Mouse (Mus musculus) forebrain, embryonic 12.5 days (tissue): ENCODE measurements around the gene Bdnf. TPM values are rescaled to one million over a fixed set of nuclear protein-coding genes. Genes with fewer than 3 reads are reported as not detected.

Source experiments
- ATAC-seq: fragments of 200-750 bp; cut with Nextera tagmentation; 2 replicates; pipeline ENCODE4 v1.8.0; 2017; ENCODE audit warnings: moderate TSS enrichment; ENCODE audit not compliant: low FRiP score
- H3K27ac ChIP-seq: fragments of 300-500 bp; sonication (generic); 2 replicates; pipeline ENCODE4 v1.5.1; 2016; ENCODE audit warnings: mild to moderate bottlenecking
- H3K27me3 ChIP-seq: fragments of 300-500 bp; sonication (generic); 2 replicates; pipeline ENCODE4 v1.6.1; 2016; ENCODE audit warnings: mild to moderate bottlenecking
- H3K36me3 ChIP-seq: fragments of 300-500 bp; sonication (generic); replicated peaks from 2 replicates; pipeline ENCODE4 v1.6.1; 2016; ENCODE audit warnings: mild to moderate bottlenecking
- H3K4me1 ChIP-seq: fragments of 300-500 bp; sonication (generic); 2 replicates; pipeline ENCODE4 v1.6.1; 2016
- H3K4me2 ChIP-seq: fragments of 300-500 bp; sonication (generic); 2 replicates; pipeline ENCODE4 v1.6.1; 2016; ENCODE audit warnings: mild to moderate bottlenecking, moderate library complexity
- H3K4me3 ChIP-seq: fragments of 300-500 bp; sonication (generic); replicated peaks from 2 replicates; pipeline ENCODE4 v1.5.1; 2016; ENCODE audit warnings: mild to moderate bottlenecking
- H3K9ac ChIP-seq: fragments of 300-500 bp; sonication (generic); 2 replicates; pipeline ENCODE4 v1.6.1; 2016; ENCODE audit warnings: mild to moderate bottlenecking
- H3K9me3 ChIP-seq: fragments of 300-500 bp; sonication (generic); 2 replicates; pipeline ENCODE4 v1.6.1; 2016
- WGBS: fragments of 180-500 bp; shearing (Covaris S2); methylation state at CpG from one replicate; pipeline ENCODE4 v1.1.7; 2016; 5-methylcytosine and 5-hydroxymethylcytosine counted together
- polyA plus RNA-seq: library from polyadenylated mRNA; unstranded; fragments of >200 nt; fragmentation: Nextera tagmentation; extraction: Ambion mirVana; gene quantifications from 2 replicates; pipeline ENCODE4 v1.2.1, GENCODE M21; 2016

Gene Bdnf
- polyA plus RNA-seq, 1 experiment from 2014 or later: 1.1 TPM

DNA sequence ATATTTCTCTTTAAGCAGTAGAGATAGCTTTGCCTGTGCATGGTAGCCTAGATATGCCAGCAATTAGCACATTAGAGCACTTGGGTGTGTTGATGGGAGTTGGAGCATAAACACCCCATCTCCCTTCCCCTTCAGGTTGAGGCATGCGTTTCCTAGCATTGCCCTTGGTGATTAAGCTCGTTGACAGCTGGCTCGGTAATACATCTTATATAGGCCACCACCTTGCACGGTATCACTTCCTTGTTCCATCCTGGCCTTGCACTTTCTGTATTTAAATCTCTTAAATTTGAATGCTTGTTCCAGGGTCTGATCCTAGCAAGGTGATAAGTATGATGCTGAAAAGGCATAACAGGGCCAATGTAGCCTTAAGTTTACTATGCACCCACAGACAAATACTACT, 74.3 kb downstream of the Bdnf start:
- H3K9me3 ChIP-seq: no peaks in the 10 kb centered on the region
- no peaks in the 10 kb centered on the region for H3K27me3 ChIP-seq
- no peak for ATAC-seq
- no peak overlapping the region for H3K4me2 ChIP-seq
- peaks cover 1% of the 10 kb centered on the region; the same call in 1 of the 2 replicates for H3K4me1 ChIP-seq
- no peaks in the 10 kb centered on the region for H3K36me3 ChIP-seq
- WGBS: 91% methylated on average over 4 of the region's 4 CpGs
- H3K4me3 ChIP-seq: no peak overlapping the region
- no peak overlapping the region for H3K27ac ChIP-seq
- no peak overlapping the region for H3K9ac ChIP-seq

- H3K9ac ChIP-seq: no peak overlapping the region
- no peaks in the 10 kb centered on the region for H3K9me3 ChIP-seq
- no peaks in the 10 kb centered on the region for H3K27me3 ChIP-seq
- H3K36me3 ChIP-seq: no peaks in the 10 kb centered on the region
- no peaks in the 10 kb centered on the region for H3K4me1 ChIP-seq
- ATAC-seq: no peak
- H3K4me3 ChIP-seq: no peak overlapping the region
- H3K27ac ChIP-seq: no peak overlapping the region
- no peak overlapping the region for H3K4me2 ChIP-seq
Observed at GRCm38 (mm10) chr2:109749964-109750363, 75.5 kb downstream of the Bdnf start.

DNA sequence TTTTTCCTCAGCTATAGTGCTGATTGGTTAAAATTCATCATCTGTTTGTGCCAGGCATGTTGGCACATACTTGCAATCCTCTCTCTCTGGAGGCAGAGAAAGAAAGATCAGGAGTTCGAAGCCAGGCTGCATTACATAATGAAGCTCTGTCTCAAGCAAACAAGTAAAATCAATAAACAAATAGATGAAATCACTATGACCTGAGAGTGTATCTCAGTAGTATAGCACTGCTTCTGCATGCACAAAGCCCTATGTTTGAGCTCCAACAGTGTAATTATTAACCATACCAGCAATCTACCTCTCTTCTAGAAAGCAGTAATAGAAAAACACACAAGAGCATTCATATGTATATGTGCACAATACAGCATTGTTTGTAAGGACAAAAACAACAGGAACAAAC, 76.0 kb downstream of the Bdnf start:
- H3K9ac ChIP-seq: no peak overlapping the region
- H3K27me3 ChIP-seq: no peaks in the 10 kb centered on the region
- no peak overlapping the region for H3K4me3 ChIP-seq
- no peak overlapping the region for H3K4me2 ChIP-seq
- no peaks in the 10 kb centered on the region for H3K9me3 ChIP-seq
- no peaks in the 10 kb centered on the region for H3K36me3 ChIP-seq
- H3K4me1 ChIP-seq: no peaks in the 10 kb centered on the region
- ATAC-seq: no peak
- WGBS: 87% methylated on average over 1 of the region's 1 CpGs
- H3K27ac ChIP-seq: no peak overlapping the region

DNA sequence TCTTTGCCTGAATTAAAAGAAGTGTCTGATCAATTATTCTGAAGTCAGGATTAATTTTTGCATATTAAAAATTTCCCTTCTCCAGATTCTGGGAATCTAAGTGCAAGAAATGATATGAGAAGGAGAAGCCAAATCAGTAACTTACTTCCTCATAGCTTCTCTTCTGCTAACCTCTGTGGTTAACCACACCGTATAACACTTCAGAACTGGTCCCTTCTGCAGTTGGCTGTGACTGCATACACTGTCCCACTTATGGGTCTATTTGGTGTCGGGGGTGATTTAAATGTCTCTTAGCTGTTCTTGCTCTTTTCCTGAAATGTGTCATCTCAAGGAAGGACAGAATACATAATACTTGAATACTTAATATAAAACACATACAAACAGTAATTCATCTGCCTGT, 81.8 kb downstream of the Bdnf start:
- no peak for ATAC-seq
- Histone ChIP-seq H3K4me1 (no peaks in the 10 kb centered on the region), H3K4me3 (no peak overlapping the region), H3K9me3 (no peaks in the 10 kb centered on the region), H3K9ac (no peak overlapping the region), H3K27ac (no peak overlapping the region), H3K36me3 (no peaks in the 10 kb centered on the region), H3K27me3 (no peaks in the 10 kb centered on the region), H3K4me2 (no peak overlapping the region)
- WGBS: 100% methylated on average over 2 of the region's 2 CpGs

- ATAC-seq: no peak
- WGBS: 89% methylated on average over 2 of the region's 2 CpGs
- no peak overlapping the region for H3K4me2 ChIP-seq
Observed at GRCm38 (mm10) chr2:109766772-109767171, 92.3 kb downstream of the Bdnf start.

DNA sequence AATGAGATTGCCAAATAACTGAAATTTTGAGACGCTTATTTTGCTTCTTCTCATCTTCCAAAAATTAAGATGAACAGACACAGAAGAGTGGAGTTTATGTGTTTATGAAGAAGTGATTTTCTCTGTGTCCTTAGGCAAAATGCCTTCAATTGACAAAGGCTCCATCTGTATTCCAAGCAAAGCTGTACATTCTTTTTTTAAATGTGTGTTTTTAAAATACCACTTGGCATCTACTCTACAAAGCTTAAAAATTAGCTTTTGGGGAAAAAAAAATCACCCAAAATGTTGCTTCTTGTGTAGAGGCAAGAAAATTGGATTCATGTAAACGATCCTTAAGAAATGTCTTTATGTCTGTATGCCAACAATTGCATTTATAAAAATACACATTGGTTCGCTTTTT, 94.3 kb downstream of the Bdnf start:
- H3K4me3 ChIP-seq: no peak overlapping the region
- H3K4me2 ChIP-seq: no peak overlapping the region
- no peak for ATAC-seq
- WGBS: 90% methylated on average over 3 of the region's 3 CpGs
- H3K27ac ChIP-seq: no peak overlapping the region
- H3K9ac ChIP-seq: no peak overlapping the region
- H3K9me3 ChIP-seq: no peaks in the 10 kb centered on the region
- H3K4me1 ChIP-seq: no peaks in the 10 kb centered on the region
- no peaks in the 10 kb centered on the region for H3K36me3 ChIP-seq
- no peaks in the 10 kb centered on the region for H3K27me3 ChIP-seq

More at GRCm38 (mm10) chr2:109766772-109767171, 92.3 kb downstream of the Bdnf start:
- Histone ChIP-seq H3K9ac (no peak overlapping the region), H3K9me3 (no peaks in the 10 kb centered on the region), H3K4me1 (no peaks in the 10 kb centered on the region), H3K36me3 (no peaks in the 10 kb centered on the region), H3K27ac (no peak overlapping the region), H3K4me3 (no peak overlapping the region), H3K27me3 (no peaks in the 10 kb centered on the region)

GRCm38 (mm10) chr2:109776374-109776773, 101.9 kb downstream of the Bdnf start:
- Histone ChIP-seq H3K9ac (no peak overlapping the region), H3K4me1 (no peaks in the 10 kb centered on the region), H3K4me3 (no peak overlapping the region), H3K9me3 (no peaks in the 10 kb centered on the region), H3K4me2 (no peak overlapping the region), H3K36me3 (no peaks in the 10 kb centered on the region), H3K27me3 (no peaks in the 10 kb centered on the region), H3K27ac (no peak overlapping the region)
- 73% methylated on average over 6 of the region's 6 CpGs for WGBS
- ATAC-seq: no peak

Other genes with a start within 250 kb of the Bdnf start
- gene Lin7c, start 216.2 kb downstream of the Bdnf start, polyA plus RNA-seq: 152 and 163 TPM in 2 replicates
- gene Lgr4, start 242.9 kb downstream of the Bdnf start, polyA plus RNA-seq: 7.8 and 8.7 TPM in 2 replicates